Mouse (Mus musculus) liver, adult (tissue): ENCODE measurements around the gene Fxyd6.

Experiments used
- GATA4 ChIP-seq: IDR thresholded peaks from 2 replicates; pipeline ENCODE4 v1.6.1; 2014; ENCODE audit warnings: mild to moderate bottlenecking, low read length; ENCODE audit not compliant: insufficient replicate concordance

Gene Fxyd6

GRCm38 (mm10) chr9:45391299-45391698 lies 21.3 kb downstream of the Fxyd6 start:
- no peak for TF ChIP-seq GATA4

- TF ChIP-seq GATA4: no peak
Observed at GRCm38 (mm10) chr9:45395218-45395617, 25.2 kb downstream of the Fxyd6 start.

DNA sequence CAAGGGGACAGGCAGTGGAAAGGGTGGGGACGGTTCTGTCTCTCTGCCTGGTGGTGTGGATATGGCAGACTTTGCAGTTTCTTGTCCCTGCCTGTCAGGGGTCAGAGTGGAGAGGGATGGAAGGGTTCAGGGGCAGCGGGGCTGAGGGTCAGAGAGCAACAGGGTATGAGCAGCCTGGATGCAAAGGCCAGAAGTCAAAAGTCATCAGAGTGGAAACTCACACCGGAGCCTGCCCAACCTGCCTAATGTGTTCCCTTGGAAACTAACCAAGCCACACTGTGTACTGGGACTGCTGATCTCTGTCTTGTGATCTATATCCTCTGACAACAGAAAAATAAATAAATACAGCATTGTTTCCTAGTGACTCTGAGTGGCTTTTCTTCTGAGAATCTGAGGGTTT lies 25.8 kb downstream of the Fxyd6 start:
- TF ChIP-seq GATA4: no peak

DNA sequence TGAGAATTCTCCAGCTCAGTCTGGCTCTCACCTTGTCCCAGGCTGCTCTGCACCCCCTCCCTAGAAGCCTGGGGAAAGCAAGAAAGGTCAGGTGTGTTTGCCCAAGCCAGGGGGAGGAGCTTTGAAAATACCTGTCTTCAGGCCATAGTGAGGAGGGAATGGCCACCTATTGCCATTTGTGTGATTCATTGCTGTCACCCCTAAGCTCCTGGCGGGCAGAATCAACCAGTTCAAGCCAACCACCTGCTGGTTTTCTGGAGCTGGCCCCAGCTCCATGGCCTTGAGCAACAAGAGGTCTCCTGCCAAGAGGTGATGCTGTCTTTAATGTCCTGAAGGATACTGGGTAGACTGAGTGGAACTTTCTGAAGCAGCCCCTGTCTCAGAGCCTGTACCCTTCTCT lies 28.4 kb downstream of the Fxyd6 start:
- TF ChIP-seq GATA4: no peak

- TF ChIP-seq GATA4: no peak
Observed at GRCm38 (mm10) chr9:45399434-45399833, 29.4 kb downstream of the Fxyd6 start, which contains the start of gene Fxyd2. Fxyd2 (plus strand) TSS chr9:45399669.

DNA sequence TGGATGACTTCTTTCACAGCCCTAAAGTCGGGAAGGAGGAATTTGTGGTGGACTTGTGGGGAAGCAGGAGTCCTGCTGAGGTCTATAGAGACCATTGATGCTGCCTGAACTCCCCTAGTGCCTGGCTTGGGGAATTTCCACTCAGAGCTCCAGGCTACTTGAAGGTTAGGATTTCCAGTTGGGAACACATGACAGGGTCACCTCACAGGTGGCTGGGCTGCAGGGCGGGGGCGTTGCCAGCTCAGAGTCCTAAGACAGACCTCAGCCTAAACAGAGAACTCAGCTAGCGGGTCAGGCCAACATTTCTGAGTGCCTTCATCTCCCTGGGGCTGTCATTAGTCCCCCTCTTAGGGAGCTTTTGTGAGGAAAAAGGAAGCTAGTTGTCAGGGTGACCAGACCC lies 31.9 kb downstream of the Fxyd6 start:
- no peak for TF ChIP-seq GATA4

- no peak for TF ChIP-seq GATA4
Observed at GRCm38 (mm10) chr9:45402957-45403356, 33.0 kb downstream of the Fxyd6 start.

DNA sequence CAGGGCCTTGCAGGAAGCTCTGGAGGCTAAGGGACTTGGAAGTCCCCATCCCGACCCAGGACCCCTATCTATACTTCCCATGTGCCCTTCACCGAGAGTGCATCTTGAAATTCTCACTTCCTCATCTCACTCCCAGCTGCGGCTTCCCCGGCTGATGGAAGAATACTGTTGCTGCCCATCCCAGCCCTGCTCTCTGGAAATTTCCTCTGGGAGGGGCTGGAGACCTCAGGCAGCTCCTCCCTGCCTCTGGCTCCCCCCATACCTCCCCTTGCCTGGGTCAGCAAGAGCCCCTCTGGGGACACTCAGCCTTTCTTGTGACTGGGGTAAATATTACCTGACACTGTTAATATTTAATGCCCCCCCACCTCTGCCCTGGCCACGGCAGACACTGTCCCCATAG lies 35.7 kb downstream of the Fxyd6 start:
- no peak for TF ChIP-seq GATA4

DNA sequence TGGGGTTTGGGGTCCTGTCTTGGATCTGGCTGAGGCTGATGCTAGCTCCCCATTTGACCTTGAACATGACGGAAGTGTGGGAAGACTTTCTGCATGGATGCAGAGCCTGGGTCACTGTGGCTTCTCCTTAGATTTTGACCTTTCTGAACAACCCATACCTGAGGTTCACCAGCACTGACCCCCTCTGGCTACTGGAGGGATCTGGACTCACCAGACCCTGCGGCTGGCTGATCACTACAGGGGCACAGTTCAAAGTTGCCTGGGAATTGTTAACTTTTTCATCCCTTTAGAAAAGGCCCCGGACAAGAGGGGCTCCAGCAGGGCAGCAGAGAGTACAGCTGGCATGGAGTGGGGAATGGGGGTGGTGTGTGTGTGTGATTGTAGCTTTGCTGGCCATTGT lies 36.8 kb downstream of the Fxyd6 start:
- TF ChIP-seq GATA4: no peak

DNA sequence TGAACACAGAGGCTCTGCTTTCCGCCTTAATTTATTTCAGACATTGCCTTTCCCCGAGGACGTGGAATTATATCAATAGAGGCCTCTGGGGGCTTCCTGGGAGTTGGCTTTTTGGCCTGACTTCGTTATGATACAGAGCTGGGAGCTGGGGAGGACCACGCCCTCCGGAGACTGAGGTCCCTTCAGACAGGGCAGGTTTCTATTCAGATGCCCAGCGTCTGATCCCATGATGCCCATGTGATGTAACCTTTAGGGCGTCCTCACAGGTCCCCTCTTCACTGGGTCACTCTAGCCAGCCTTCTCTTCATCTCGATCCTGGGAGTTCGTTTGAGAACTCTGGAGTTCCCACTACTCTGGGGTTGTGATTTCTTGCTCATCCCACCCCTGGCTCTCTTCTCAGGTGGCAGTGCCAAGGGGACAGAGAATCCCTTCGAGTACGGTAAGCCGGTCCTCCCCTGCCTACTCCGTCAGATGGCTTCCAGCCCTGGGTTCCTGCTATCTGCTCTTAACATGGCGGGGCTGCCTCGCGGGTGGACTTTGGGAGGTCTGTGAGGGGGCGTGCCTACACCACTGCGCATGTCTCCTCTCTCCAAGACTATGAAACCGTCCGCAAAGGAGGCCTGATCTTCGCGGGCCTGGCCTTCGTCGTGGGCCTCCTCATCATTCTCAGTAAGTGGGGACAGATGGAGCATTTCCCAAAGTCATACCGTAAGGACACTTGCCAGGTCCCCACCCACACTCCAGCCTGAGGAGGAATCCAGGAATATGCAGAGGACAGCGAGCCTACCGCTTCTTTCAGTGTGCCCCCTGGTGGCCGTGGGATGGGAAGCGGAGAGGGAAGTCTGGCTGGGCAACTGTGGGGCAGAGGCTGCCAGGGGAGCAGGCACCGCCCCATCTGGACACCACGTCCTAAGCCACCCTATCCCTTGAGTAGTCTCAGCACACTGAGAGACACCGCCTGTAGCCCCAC lies 38.0 kb downstream of the Fxyd6 start:
- no peak for TF ChIP-seq GATA4

- no peak for TF ChIP-seq GATA4
Observed at GRCm38 (mm10) chr9:45410193-45410592, 40.2 kb downstream of the Fxyd6 start.

- TF ChIP-seq GATA4: no peak
Observed at GRCm38 (mm10) chr9:45410614-45411013, 40.6 kb downstream of the Fxyd6 start.

GRCm38 (mm10) chr9:45411111-45411510 lies 41.1 kb downstream of the Fxyd6 start:
- no peak for TF ChIP-seq GATA4

DNA sequence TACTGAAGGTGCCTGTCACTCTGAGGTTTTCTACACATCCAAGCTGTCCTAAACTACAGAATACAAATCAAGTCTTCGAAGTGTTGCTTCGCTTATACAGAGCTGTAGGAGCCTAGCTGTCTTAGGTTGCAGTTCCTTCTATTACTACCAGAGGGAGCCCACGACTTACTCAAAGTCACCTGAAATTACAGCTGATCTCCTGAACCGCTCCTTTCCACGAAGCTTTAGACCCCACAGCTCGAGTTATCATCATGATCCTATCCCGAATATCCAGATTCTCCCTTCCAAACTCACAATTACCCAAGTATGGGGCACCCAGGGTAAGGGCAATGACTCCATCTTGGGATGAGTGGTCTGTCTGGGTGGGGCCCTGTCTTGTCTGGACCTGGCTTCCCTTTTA lies 41.8 kb downstream of the Fxyd6 start:
- TF ChIP-seq GATA4: no peak

GRCm38 (mm10) chr9:45412287-45412686 lies 42.3 kb downstream of the Fxyd6 start:
- no peak for TF ChIP-seq GATA4

GRCm38 (mm10) chr9:45412700-45413477 lies 42.9 kb downstream of the Fxyd6 start:
- no peak for TF ChIP-seq GATA4
